Mouse (Mus musculus): ENCODE data around the gene Golim4. TPM values are rescaled to one million over a fixed set of nuclear protein-coding genes. Genes with fewer than 3 reads are reported as not detected.

Golim4 gene
- polyA plus RNA-seq, 1 experiment from 2014 or later, result 62.9 TPM

DNA sequence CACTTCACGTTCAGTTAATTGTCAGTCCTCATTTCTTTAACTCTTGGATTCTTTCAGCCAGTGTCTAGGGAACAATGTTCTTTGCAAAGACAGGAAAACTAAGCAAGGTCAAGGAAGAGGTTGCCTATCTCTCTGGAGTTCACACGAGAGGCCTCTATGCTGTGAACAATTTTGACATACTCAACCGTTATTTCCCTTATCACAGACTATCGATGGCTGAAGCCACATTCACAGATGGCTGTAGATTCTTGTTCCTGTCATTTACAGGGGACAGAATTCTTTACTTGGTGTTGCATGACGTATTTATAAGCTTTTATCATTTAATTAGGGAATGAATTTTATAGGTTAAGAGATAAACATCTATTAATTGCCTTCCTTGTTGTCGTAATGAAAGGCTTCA is 5.9 kb downstream of the Golim4 start:
- H3K4me3 ChIP-seq, result no peak overlapping the region
- WGBS, result 57% methylated on average over 6 of the region's 6 CpGs
- no peaks in the 10 kb centered on the region for H3K27me3 ChIP-seq (replicated peaks)
- H3K9me3 ChIP-seq (replicated peaks), result no peaks in the 10 kb centered on the region
- peaks cover 5% of the 10 kb centered on the region for H3K36me3 ChIP-seq
- ATAC-seq (ENCODE audit: insufficient number of reproducible peaks, low FRiP score), result no peak
- no peak overlapping the region for H3K27ac ChIP-seq (ENCODE audit: poor library complexity, severe bottlenecking)
- peaks cover 60% of the 10 kb centered on the region for H3K4me1 ChIP-seq (replicated peaks)
- H3K9ac ChIP-seq, result no peak overlapping the region
- H3K4me2 ChIP-seq, result no peak overlapping the region

DNA sequence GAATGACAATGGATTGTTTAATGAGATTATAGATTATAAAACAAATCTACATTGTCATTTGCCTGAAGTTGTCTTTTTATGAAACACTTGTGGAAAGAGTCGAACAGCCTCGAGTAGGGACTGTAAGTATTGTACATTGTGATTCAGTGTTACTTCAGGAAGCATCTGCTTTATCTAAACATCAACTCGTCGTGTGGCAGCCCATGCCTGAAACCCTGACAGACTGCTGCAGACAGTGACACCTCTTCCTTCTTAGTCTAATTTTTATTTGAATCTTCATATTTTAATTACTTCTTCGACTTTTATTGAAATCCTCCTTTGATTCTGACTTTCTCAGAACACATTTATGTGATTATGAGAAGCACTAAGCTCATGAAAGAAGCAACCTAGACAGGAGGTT is 7.4 kb downstream of the Golim4 start:
- Histone ChIP-seq H3K27me3 (replicated peaks) (no peaks in the 10 kb centered on the region), H3K9ac (no peak overlapping the region), H3K36me3 (peaks cover 8% of the 10 kb centered on the region), H3K27ac (ENCODE audit: poor library complexity, severe bottlenecking) (no peak overlapping the region), H3K4me3 (no peak overlapping the region), H3K9me3 (replicated peaks) (no peaks in the 10 kb centered on the region), H3K4me1 (replicated peaks) (peaks cover 49% of the 10 kb centered on the region), H3K4me2 (no peak overlapping the region)
- ATAC-seq (ENCODE audit: insufficient number of reproducible peaks, low FRiP score), result no peak
- WGBS, result 48% methylated on average over 5 of the region's 5 CpGs

DNA sequence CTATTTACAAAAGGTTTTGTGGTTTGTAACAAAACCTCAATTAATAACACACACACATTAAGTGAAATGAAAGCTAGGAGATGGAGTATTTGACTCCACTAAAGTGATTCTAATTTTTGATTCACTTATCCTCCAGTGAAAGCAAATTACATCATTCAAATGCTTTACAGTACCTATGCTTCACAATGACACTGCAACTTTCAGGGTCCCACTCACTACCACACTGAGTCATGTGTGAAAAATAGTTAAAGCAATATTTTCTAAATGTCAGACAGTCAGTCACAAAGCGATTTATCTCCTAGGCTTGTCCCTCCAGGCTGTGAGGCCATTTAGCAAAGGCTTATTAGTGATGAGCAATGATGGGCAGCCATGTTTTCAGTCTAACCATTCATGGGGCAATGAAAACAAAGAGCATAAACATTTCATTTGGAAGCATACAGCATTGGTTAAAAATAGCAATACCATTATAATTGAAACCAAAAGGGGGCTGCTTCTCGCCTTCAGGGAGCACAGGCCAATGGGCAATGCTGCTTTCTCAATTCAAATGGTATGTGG is 8.1 kb downstream of the Golim4 start:
- peaks cover 44% of the 10 kb centered on the region for H3K4me1 ChIP-seq (replicated peaks)
- no peak for ATAC-seq (ENCODE audit: insufficient number of reproducible peaks, low FRiP score)
- no peak overlapping the region for H3K27ac ChIP-seq (ENCODE audit: poor library complexity, severe bottlenecking)
- no peak overlapping the region for H3K9ac ChIP-seq
- WGBS, result 70% methylated on average over 2 of the region's 2 CpGs
- H3K4me3 ChIP-seq, result no peak overlapping the region
- H3K9me3 ChIP-seq (replicated peaks), result no peaks in the 10 kb centered on the region
- H3K36me3 ChIP-seq, result peaks cover 8% of the 10 kb centered on the region
- no peak overlapping the region for H3K4me2 ChIP-seq
- no peaks in the 10 kb centered on the region for H3K27me3 ChIP-seq (replicated peaks)

DNA sequence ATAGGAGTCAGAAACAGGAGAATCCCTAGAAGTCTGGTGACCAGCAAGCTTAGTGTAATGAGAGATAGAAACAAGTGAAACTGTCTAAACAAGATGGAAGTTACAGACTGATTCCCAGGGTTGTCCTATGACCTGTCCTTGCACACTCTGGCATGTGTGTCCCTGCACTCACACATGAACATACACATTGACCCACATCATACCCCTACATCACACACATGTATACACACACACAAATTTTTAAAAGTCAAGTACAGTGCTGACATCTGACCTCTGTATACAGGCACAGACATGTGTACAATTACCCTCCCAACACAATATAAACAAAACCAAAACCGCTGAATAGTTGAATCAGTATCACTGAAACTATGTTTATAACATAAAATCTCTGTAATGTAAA is 8.7 kb downstream of the Golim4 start:
- H3K9me3 ChIP-seq (replicated peaks), result no peaks in the 10 kb centered on the region
- H3K4me3 ChIP-seq, result no peak overlapping the region
- no peak for ATAC-seq (ENCODE audit: insufficient number of reproducible peaks, low FRiP score)
- WGBS, result 94% methylated on average over 1 of the region's 1 CpGs
- H3K9ac ChIP-seq, result no peak overlapping the region
- H3K36me3 ChIP-seq, result peaks cover 8% of the 10 kb centered on the region
- H3K27ac ChIP-seq (ENCODE audit: poor library complexity, severe bottlenecking), result no peak overlapping the region
- H3K4me2 ChIP-seq, result no peak overlapping the region
- peaks cover 42% of the 10 kb centered on the region for H3K4me1 ChIP-seq (replicated peaks)
- no peaks in the 10 kb centered on the region for H3K27me3 ChIP-seq (replicated peaks)

DNA sequence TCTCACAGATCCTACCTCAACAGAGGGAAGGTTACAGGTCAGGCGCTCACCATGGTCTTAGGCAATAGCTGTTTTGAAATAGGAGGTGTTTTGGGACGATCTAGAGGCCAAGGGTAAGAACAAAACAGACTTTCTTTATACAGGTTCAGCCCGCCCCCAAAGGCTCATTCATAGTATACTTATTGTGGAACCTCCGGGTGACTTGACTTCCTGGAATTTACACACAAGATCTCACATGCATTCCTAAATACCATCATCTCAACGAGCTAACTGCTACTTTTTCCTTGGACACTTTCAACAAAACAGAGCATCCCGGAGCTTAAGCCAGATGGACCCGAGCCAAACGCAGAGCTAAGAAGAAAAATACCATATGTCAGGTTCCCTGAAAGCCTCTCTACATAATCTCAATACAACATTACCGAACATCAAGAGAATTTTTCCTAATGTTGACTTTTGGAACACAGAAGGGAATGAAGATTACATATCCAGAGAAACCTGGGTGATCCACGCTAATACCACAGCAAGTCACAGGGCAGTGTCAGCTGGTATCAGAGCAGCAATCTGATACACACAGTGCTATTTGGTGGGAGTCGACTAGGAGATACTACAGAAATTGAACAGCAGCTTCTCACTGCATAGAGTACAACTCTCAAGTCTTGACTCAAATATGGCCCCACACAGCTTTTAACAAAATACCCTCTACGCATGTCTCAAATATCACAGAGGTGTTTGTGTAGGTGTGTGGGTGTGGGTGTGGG is 14.3 kb downstream of the Golim4 start:
- Histone ChIP-seq H3K36me3 (peaks cover 8% of the 10 kb centered on the region), H3K4me2 (no peak overlapping the region; the same call in 1 of the 2 replicates), H3K4me1 (replicated peaks) (peaks cover 24% of the 10 kb centered on the region), H3K9me3 (replicated peaks) (no peaks in the 10 kb centered on the region), H3K27me3 (replicated peaks) (no peaks in the 10 kb centered on the region), H3K27ac (ENCODE audit: poor library complexity, severe bottlenecking) (peak overlapping the region; percentile 47), H3K9ac (no peak overlapping the region), H3K4me3 (no peak overlapping the region)
- ATAC-seq (ENCODE audit: insufficient number of reproducible peaks, low FRiP score), result peak; percentile 72
- WGBS, result 55% methylated on average over 12 of the region's 12 CpGs

DNA sequence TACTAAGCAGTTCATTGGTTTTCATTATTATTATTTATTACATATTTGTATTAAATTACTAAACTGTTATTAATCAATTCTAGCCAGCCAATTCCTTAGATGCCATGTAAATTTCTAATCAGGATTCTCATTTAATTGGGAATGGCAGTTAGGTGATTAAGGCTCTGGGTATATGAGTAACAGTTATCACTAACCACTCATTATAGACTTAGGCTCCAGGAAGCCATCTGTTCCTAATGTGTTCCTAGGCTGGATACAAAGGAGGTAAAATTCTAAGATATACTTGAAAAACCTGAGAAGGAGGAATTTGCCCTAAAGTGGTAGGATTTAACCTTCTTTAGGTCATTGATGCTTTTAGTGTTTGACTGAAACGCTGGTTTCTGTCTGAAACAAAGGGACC is 14.9 kb downstream of the Golim4 start:
- H3K27me3 ChIP-seq (replicated peaks), result no peaks in the 10 kb centered on the region
- H3K4me3 ChIP-seq, result no peak overlapping the region
- ATAC-seq (ENCODE audit: insufficient number of reproducible peaks, low FRiP score), result no peak
- H3K36me3 ChIP-seq, result peaks cover 5% of the 10 kb centered on the region
- peaks cover 24% of the 10 kb centered on the region for H3K4me1 ChIP-seq (replicated peaks)
- WGBS, result 78% methylated on average over 1 of the region's 1 CpGs
- peak overlapping the region; percentile 47; the same call in 1 of the 2 replicates for H3K27ac ChIP-seq (ENCODE audit: poor library complexity, severe bottlenecking)
- no peak overlapping the region for H3K9ac ChIP-seq
- H3K9me3 ChIP-seq (replicated peaks), result no peaks in the 10 kb centered on the region
- H3K4me2 ChIP-seq, result no peak overlapping the region; the same call in 1 of the 2 replicates

DNA sequence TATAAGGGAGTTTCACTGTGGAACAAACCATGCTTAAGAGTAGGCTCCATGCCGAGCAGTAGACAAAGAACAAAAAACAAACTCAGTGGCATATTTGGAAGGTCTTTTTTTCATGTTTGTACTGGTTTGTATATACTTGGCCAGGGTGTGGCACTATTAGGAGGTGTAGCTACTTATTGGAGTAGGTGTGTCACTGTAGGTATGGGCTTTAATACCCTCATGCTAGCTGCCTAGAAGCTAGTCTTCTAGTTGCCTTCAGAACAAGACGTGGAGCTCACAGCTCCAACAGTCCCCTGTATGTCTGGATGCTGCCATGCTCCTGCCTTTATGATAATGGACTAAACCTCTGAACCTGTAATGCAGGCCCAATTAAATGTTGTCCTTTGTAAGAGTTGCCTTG is 20.6 kb downstream of the Golim4 start:
- WGBS, result 81% methylated on average over 2 of the region's 2 CpGs
- Histone ChIP-seq H3K4me1 (replicated peaks) (peaks cover 10% of the 10 kb centered on the region; the same call in 1 of the 2 replicates), H3K27ac (ENCODE audit: poor library complexity, severe bottlenecking) (no peak overlapping the region), H3K9ac (no peak overlapping the region), H3K4me3 (no peak overlapping the region), H3K9me3 (replicated peaks) (peaks cover 4% of the 10 kb centered on the region), H3K4me2 (no peak overlapping the region), H3K27me3 (replicated peaks) (no peaks in the 10 kb centered on the region), H3K36me3 (peaks cover 10% of the 10 kb centered on the region)
- no peak for ATAC-seq (ENCODE audit: insufficient number of reproducible peaks, low FRiP score)

DNA sequence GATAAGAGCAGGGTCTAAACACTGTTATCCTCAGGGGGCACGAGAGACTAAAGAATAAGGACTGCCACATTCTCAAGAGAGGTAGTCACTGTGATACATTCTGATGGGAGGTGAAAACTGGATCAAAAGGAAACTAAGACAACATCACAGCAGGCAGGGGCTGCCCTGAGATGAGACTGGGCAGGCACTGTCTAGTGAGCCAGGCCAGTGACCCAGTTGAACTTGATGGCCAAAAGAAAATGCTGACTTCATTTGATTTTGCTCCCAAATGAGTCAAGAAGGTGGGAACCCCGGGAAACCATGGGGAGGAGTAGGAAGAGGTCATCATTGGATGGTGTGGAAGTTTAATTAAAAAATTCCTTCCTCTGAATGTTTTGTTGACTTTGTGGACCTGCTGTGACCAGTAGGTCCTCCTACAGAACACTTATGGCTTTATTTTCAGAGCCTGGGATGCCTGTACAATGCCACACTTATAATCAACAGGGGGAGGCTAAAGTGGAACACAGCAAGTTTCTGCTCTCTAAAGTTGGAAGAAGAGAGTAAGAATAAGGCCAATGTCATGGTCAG is 26.0 kb downstream of the Golim4 start:
- Histone ChIP-seq H3K9me3 (replicated peaks) (peaks cover 4% of the 10 kb centered on the region), H3K4me3 (no peak overlapping the region), H3K4me2 (no peak overlapping the region), H3K36me3 (peaks cover 9% of the 10 kb centered on the region), H3K27me3 (replicated peaks) (no peaks in the 10 kb centered on the region), H3K9ac (no peak overlapping the region), H3K27ac (ENCODE audit: poor library complexity, severe bottlenecking) (no peak overlapping the region), H3K4me1 (replicated peaks) (peaks cover 22% of the 10 kb centered on the region)
- WGBS, result 58% methylated on average over 2 of the region's 2 CpGs
- no peak for ATAC-seq (ENCODE audit: insufficient number of reproducible peaks, low FRiP score)

DNA sequence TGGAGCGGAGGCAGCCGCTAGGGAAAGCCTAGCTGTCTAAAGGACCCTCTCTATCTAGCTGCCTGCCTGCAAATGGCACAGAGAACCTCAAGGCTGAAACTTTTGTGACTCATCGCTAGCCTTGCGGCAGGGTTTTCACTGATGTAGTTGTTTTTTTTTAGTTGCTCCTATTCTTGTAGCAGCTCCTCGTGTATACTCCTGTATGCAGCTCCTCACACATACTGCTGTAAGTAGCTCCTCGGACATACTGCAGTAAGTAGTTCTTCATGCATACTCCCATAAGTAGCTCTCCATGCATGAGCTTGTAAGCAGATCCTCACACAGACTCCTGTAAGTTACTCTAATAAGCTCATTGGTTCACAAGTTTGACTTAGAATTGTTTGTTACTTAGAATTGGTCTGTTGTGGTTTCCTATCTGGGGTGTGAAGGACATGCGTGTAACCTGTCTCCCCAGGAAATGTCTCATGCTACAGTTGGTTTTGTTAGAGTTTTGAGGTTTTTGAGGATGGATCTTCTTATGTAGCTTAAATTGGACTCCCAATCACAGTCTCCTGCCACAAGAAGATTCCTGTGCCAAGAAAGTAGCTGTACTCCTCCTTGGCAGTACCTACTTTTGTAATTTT is 26.7 kb downstream of the Golim4 start:
- Histone ChIP-seq H3K9ac (no peak overlapping the region), H3K9me3 (replicated peaks) (peaks cover 4% of the 10 kb centered on the region), H3K36me3 (peaks cover 3% of the 10 kb centered on the region), H3K27ac (ENCODE audit: poor library complexity, severe bottlenecking) (no peak overlapping the region), H3K27me3 (replicated peaks) (no peaks in the 10 kb centered on the region), H3K4me2 (no peak overlapping the region), H3K4me3 (no peak overlapping the region), H3K4me1 (replicated peaks) (peaks cover 25% of the 10 kb centered on the region)
- no peak for ATAC-seq (ENCODE audit: insufficient number of reproducible peaks, low FRiP score)
- 74% methylated on average over 7 of the region's 7 CpGs for WGBS

DNA sequence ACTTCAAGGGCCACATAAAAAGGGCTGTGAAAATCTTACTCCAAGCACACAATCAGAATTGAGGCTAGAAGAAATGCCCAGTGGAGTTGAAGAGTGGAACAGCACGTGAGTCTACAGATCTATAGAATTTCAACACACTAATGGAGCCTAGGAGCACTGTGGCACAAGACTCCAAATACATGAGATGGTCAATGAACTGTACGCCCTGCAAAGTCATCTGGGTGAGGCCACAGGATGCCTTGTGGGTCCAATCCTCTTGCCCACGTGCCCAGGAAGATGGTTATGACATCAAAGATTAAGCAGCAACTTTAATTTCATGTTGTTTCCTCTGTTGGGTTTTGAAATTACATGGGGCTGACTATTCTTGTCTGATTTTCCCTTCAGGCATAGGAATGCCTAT is 30.4 kb downstream of the Golim4 start:
- peak overlapping the region; percentile 44; the same call in 1 of the 2 replicates for H3K27ac ChIP-seq (ENCODE audit: poor library complexity, severe bottlenecking)
- no peak overlapping the region for H3K4me2 ChIP-seq
- no peaks in the 10 kb centered on the region for H3K9me3 ChIP-seq (replicated peaks)
- no peak overlapping the region for H3K9ac ChIP-seq
- no peaks in the 10 kb centered on the region for H3K27me3 ChIP-seq (replicated peaks)
- H3K36me3 ChIP-seq, result no peaks in the 10 kb centered on the region
- 71% methylated on average over 3 of the region's 3 CpGs for WGBS
- no peak for ATAC-seq (ENCODE audit: insufficient number of reproducible peaks, low FRiP score)
- no peak overlapping the region for H3K4me3 ChIP-seq
- H3K4me1 ChIP-seq (replicated peaks), result peaks cover 44% of the 10 kb centered on the region

DNA sequence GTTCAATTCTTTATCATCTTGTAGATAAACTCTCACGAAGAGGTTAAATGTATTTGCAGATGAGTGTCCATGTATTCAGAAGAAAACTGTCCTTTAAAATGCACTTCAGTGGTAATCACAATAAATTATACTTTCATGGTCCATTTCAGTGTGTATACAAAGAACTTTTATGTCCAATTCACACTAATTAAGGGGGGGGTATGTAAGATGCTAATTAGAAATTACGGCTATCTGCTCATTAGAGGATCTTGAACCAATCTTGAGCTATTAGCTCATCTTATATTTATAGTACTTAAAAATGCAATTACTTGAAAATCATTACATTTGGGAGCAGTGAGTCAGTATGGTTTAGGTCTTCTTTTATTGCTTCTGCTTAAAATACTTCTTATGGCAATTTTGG is 31.6 kb downstream of the Golim4 start:
- Histone ChIP-seq H3K9ac (no peak overlapping the region), H3K4me3 (no peak overlapping the region), H3K4me2 (no peak overlapping the region), H3K27ac (ENCODE audit: poor library complexity, severe bottlenecking) (no peak overlapping the region), H3K4me1 (replicated peaks) (peaks cover 49% of the 10 kb centered on the region), H3K36me3 (no peaks in the 10 kb centered on the region), H3K27me3 (replicated peaks) (no peaks in the 10 kb centered on the region), H3K9me3 (replicated peaks) (no peaks in the 10 kb centered on the region)
- WGBS, result 57% methylated on average over 2 of the region's 2 CpGs
- ATAC-seq (ENCODE audit: insufficient number of reproducible peaks, low FRiP score), result no peak
